Mouse (Mus musculus) heart, postnatal 0 days (tissue): ENCODE measurements around the gene Fstl4.

ENCODE experiments used
- CTCF ChIP-seq: IDR thresholded peaks from 2 replicates; pipeline ENCODE4 v1.5.1; 2016; ENCODE audit warnings: antibody characterized with exemption, control low read depth, low read depth
- EP300 ChIP-seq: IDR thresholded peaks from 2 replicates; pipeline ENCODE4 v1.6.1; 2016; ENCODE audit warnings: antibody characterized with exemption, low read depth

GRCm38 (mm10) chr11:52722706-52723105 lies 41.7 kb upstream of the Fstl4 start:
- no peak for TF ChIP-seq CTCF
- no peak for TF ChIP-seq EP300
